Mouse (Mus musculus): ENCODE results near the gene Dstn.

DNA sequence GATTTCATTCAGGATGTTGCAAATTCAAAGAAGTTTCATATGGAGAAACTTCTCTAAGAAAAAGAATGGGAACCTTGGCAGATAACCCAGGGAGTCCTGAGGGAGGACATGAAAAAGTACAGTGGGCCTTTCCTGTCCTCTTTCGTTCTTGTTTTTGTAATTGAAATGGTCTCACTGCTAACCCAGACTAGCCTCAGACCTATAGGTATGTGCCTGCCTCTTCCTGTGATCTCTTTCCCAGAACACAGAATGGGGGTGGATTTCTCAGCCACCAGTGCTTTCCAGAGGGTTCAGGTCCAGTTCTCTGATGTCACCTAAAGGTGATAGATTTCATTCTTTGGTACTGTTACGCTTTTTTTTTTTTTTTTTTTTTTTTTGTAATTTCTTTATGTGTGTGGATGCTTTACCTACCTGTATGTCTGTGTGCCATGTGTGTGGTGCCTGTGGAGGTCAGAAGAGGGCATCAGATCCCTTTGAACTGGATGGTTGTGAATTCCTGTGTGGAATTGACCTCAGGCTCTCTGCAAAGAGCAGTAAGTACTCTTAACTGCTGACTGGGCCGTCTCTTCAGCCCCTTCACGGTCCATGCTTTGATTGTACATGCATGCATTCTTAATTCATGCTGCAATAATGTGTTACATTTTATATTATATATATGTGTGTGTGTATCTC, 3.8 kb downstream of the Dstn start:
- no peak for TF ChIP-seq CTCF (IDR thresholded peaks at IDR 0.05; ENCODE audit: borderline replicate concordance, insufficient read depth, low read length)
- TF ChIP-seq POLR2A (IDR thresholded peaks at IDR 0.05; ENCODE audit: low read depth, low read length), result no peak
